Mouse (Mus musculus) gastrocnemius, adult 18-20 months (tissue): ENCODE results near the gene Cyp2s1. TPM values are rescaled to one million over a fixed set of nuclear protein-coding genes. Genes with fewer than 3 reads are reported as not detected.

Experiments
- DNase-seq: peaks from one replicate; pipeline ENCODE4 v3.0.0; 2021; ENCODE audit warnings: low spot score
- long read RNA-seq, 2 experiments: library from polyadenylated mRNA; stranded (forward); transcript quantifications; one replicate each; pipeline ENCODE4 v2.0.0; 2021
- total RNA-seq, 2 experiments: library from RNA; stranded (reverse); gene quantifications; 2 replicates each; pipeline ENCODE4 v1.2.3; 2021

Cyp2s1 gene
- under 1 TPM; 0.16 to 0.28 TPM for total RNA-seq
- long read RNA-seq, experiment 1 = 0 reads
- long read RNA-seq, experiment 2 = 0 reads

DNA sequence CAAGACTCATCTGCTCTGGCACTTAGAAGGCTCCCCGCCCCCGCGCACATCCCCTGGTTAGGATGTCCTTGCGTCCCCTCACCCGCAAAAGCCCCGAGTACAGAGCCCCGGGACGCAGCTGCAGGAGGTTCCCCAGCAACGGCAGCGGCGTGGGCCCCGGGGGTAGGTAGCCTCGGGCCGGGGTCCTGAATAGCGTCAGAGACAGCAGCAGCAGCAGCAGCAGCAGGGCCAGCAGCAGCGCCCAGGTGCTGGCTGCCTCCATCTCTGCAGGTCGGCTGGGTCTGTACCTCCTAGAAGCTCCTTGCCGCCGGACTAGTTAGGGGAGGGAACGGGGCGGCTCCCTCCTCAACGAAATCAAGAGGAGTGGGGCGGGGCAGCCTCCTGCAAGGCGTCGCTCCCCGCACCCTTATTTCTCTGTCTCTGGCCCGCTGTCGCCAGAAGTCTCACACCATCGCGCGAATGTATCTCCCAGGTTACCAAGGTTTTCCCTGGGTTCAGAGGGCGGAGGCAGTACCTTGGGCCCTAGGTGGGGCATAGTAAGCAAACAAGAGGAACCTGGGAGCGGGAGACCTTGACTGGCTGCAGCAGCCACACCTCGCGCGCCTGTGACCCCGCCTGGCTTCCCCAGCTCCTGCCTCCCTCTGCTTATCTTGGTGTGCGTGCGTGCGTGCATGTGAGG is at the start of gene Cyp2s1:
TSS of gene Cyp2s1 (minus strand) at position 673 of the 679 bp plus-strand sequence.
- no peak for DNase-seq

DNA sequence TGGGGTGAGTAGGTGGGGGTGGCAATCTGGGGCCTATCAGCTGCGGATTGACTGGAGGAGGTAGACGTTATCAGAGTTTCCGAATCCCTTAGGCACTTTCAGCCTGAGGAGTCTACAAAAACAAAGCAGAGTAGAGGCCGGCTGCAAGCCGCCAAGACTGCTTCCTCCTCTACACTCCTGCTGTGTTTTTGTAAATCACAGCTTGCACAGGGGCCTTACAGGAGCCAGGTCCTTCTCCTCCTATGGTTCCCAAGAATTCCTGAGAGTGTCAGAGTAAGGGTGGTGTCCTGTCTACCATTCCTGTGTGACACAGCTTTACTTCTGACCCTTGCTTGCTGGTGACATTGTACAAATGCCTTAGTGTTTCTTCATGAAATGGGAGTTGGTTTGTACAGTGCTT is 48.1 kb upstream of the Cyp2s1 start:
- no peak for DNase-seq

DNA sequence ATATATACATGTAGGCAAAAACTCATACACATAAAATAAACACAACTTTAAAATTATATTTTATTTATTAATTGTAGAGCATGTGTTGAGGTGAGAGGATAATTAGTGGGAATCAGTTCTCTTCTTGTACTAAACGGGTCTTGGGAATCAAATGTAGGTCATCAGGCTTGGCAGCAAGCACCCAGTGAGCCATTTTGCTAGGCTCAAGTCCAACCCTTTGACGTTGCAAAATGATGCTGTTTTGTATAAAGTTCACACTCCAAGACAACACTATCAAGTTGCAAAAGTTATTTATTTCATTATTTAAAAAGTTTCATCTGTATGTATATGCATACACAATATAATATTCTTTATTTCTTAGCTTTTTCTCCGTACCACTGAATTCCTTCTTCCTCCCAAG is 47.0 kb upstream of the Cyp2s1 start:
- DNase-seq = no peak

DNA sequence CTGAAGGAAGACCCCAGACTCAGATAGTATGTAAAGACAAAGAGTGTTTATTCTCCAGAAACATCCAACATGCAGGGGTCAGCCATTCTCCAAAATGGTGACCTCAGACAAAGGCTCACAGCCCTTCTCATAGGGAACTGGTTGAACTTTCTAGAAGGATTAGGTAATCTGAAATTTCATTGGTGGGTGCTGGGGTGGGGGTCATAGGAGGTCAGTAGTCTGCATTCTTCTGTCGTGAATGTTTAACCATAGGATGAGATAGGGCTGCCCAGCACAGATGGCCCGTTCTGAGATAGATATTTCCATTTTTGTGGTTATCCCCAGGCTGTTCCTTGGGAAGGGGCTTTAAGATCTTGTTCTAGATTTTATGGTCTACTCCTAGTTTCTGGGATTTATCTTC is 45.7 kb upstream of the Cyp2s1 start:
- DNase-seq = no peak

DNA sequence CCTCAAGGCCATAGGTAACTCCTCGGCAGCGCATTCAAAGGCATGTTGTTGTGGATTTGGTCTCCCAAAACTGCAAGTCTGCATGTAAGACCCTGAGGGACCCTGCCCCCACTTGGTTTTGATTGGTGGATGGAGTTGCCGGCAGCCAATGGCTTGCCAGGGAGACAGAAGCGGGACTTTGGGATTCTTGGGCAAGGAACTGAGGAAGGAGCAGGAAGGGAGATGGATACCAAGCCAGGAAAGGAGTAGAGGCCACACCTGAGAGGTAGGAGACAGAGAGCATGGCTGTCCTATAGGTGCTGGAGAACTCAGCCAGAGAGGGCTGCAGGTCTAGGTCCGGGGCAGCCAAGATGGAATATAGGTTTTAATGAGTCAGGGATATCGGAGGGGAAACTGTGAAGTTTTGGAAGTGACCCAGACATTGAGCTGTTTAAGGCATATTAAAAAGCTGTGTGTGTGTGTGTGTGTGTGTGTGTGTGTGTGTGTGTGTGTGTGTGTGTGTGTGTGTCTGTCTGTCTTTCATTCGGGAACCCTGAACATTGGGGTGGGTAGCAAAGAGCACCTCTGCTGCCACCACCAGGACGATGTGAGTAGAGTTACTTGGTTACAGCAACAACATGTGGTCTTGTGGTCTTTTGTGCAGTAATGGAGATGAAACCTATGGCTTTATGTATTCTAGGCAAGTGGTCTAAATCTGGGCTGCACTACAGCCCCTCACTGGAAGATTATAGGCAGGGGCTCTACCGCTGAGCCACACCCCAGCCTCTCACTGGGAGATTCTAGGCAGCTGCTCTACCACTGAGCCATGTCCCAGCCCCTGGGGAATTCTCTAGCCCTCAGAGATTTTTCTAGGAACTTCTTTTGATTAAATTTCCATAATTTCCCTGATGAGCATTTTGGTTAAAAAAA is 43.5 kb upstream of the Cyp2s1 start:
- no peak for DNase-seq

DNA sequence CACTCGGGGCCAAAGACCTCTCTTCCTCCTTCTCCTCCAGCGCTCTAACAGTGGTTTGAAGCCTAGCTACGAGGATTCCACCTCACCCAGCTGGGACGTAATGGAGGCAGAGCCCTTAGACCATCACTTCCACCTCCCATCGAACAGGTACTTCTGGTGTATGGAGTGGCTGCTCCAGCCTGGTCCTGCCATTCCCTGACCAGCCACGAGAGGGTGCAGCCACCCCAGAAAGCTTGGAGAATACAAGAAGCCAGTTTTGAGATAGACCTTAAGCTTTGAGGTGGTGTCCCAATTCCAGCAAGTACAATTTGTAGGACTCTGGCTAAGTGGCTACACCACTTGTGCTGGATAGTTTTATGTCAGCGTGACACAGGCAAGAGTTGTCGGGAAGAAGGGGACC is 38.4 kb upstream of the Cyp2s1 start:
- DNase-seq = peak; percentile 36

DNA sequence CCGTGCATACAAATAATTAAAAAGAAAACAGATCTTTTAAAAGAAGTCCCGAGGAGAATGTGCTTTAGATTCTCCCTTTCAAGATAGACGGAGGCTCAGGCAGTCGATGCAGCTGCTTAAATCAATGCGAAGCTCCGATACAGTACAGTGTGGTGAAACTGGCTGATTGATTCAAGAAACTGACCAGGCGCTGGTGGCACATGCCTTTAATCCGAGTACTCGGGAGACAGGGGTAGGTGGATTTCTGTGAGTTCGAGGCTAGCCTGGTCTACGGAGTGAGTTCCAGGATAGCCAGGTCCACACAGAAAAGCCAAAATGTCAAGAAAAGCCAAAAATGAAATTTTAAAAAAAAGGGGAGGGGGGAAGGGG is 31.7 kb upstream of the Cyp2s1 start:
- no peak for DNase-seq

DNA sequence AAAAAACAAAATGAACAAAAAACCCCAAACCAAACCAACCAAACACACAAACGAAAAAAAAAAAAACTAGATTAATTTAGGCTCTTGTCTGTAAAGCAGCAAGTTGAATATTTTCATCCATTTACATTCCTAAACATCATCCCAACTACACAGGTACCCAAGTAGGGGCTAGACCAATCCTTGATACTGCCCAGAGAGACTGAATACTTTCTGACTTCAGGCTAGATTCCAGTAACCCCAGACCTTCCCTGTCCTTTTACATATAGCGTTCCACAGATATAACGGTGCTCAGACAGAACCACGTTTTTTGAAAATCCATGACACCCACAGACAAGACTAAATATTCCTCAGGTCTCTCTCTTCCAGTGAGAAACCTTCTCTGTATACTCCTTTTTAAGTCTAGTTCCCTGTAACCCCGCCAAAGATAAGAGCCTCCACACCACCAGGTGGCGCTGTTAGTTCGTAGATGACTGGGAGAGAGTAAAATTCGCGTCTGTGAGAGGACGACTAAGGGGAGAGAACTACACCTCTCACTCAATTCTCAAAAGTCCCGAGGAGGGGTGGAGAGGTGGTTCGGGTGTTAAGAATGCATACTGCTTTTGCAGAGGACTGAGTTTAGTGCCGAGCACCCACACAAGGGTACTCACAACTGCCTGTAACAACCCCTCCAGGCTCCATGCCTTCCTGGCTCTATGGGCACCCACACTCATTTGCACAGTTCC is 31.2 kb upstream of the Cyp2s1 start:
- peak; percentile 83 for DNase-seq

DNA sequence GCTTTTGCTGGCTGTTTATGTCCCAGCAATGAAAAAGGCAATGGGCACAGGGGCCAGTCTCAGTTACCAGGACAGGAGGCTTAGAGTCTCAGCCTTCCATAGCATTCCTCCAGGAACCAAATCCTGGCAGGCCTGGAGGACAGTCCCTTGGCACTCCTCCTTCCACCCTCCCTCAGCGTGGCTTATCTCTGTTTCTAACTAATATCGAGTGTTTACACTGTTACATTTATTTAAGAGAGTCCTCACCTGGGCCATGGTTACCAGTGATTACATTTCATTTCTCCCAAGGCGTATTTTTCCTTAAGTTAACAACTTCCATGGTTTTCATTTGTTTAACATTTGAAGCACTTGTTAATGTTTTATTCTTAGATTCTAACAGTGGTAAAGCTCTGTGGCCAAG is 28.2 kb upstream of the Cyp2s1 start:
- DNase-seq = no peak

DNA sequence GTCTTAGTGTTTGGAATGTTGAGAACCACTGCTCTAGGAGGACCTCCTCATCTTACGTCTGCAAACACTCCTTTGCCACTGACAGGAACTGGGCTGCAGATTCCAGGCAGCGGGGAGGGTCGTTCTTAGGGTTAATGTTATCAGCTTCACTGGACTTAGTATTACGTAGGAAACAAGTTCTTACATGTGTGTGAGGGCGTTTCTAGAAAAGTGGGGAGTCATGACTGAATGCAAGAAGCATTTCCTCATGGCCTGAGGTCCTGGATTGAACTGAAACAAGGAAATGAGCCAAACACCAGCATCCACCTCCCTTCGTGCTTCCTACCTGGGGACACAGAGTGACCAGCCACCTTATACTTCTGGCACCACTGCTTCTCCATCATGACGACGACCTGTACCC is 27.7 kb upstream of the Cyp2s1 start:
- no peak for DNase-seq

DNA sequence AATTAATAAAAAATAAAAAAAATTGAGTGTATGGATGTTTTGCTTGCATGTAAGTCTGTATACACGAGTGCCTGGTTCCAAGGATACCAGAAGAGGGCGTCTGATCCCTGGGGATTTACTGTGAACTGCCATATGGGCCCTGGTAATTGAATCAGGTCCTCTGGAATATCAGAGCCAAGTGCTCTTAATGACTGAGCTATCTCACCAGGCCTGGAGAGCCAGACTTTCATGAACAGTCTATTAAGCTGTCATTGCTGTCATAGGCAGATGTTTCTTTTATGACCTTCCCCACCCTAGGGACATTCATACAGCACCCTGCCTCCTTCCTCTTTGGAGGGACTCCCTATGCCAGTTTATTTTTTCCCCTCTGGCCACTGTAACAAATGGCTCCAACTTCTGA is 26.8 kb upstream of the Cyp2s1 start:
- no peak for DNase-seq

DNA sequence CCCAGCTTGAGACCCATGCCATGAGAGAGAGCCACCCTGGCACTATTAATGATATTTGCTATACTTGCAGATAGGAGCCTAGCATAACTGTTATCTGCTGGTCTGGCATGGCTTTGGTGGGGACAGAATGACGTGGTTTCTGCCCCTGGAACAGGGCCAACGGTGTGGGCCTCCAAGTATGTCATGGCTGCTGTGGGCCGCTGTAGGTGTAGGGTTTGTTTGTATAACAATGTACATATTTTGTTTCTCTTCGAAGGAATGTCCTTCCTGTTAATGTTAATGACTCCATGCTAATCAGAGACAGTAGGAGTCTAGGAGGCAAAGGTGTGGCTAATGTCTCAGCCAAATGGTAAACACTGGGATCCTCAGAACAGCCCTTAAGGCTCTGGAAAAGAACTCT is 24.2 kb upstream of the Cyp2s1 start:
- no peak for DNase-seq

DNA sequence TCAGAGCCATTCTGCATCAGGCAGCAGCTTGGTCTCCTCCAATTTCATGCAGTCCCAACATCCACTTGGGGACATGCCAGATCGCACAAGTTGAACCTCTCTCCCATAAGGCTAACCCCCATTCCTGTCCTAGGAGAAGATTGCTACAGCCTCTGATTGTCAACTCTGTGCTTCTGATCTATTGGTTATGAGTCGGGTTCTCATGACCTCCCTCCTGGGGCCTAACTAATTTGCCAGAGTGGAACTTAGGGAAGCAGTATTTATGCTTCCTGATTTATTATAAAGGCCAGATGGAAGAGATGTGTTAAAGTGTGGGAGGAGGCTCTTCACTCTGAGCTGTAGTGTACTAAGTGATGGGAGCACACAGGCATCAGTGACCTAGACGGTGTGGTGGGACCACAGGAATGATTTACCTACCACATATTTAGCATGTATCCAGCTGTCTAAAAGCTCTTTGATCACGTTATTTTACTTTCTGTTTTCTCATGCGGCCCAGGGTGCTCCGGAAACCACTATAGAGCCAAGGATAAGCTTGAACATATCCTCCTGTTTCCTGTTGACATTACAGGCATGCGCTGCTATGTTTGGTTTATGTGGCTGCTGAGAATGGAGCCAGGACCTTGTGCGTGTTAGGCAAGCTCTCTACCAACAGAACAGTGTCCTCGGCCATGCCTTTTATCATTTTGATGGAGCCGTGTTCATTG is 18.6 kb upstream of the Cyp2s1 start:
- no peak for DNase-seq

DNA sequence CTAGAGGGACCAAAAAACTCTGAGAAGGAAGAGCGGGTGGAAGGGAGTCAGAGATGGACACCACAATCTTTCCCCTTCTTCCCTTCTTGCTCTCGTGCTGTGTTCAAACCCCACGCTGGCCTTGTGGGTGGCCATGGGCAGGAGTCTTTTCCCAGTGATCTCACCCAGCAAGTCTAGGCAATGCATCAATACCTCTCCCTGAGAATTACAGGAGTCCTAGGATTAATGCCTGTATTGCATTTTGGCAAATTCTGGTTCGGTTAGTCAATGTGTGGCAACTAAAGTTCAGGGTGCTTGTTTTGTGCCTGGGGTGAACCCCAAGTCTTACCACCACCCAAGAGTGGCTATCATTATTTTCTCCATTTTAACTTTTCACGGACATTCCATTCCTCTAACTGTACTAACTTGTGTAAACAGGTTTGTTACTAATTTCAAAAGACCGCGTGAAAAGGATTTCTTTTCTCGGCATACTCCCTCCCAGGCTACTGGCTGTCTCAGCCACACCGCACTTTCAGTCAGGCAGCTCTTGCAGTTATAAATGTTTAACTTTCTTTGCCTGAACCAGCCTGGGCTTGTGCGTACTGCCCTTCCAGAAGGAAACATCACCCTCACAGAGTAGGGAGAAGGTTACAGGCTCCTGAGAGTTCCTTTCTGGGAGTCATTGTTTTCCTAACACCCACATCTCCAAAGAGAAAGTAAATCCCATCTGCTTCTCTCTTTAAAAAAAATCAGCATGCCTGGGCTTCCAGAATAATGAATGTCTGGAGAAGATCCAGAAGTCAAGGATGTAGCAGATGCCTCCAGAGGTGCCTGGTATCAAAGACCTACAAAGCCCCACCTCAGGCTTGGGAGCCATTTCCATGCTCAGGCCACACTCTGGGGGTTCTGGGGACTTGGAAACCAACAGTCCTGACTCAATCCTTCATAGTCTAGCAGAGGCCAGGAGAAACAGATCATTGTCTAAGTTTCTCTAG is 15.1 kb upstream of the Cyp2s1 start:
- no peak for DNase-seq

DNA sequence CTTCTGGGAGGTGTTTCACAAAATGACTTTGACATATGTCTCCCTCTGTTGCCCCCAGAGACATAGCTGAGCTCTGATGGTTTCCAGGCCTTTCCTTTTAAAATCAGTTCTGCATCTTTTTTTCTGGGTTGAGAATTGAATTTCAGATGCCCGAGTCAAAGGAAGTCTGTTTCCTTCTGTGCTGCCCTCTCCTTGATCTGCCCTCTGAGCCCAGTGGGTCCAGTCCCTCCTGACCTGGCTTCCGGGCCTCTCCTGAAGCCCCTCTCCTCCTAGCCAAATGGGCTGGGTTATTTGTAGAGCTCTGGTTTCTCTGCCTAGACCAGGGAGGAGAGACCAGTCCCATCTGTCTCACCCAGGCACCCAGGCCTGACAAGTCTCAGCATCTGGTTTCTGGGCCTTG is 13.5 kb upstream of the Cyp2s1 start:
- no peak for DNase-seq

DNA sequence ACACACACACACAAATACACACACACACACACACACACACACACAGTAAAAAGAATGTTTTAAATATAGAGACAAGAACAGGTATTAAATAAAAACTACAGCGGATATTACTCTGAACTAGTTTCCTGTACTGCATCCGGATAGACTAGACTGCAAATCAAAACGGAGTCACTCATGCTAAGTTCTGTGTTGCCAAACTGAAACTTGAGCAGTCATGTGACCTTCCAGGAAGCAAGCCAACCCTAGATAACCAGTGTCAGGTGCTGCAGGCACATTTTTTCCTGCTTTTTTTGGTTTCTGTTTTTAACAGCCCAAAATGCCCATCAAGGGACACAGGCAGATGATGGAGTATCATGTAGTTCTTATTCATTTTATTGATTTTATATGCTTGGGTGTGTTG is 10.5 kb upstream of the Cyp2s1 start:
- DNase-seq = peak; percentile 31

DNA sequence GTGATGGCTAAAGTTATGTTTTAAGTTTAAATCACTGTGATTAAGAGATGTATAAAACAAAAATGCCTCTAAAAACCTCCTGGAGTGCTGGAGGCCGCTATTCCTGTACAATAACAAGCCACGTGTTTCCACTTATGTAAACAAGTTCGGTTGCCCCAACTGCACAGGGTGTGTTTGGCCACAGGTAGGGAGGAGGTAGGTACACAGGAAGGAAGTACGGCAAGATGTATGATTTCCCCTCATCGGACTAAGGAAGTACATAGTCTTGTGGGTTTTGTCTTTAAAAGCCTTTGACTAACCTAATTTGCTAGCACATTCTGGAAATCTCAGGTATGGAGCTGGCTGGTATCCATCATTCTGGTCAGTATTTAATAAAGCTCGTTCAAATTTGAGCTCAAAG is 9.3 kb upstream of the Cyp2s1 start:
- no peak for DNase-seq

DNA sequence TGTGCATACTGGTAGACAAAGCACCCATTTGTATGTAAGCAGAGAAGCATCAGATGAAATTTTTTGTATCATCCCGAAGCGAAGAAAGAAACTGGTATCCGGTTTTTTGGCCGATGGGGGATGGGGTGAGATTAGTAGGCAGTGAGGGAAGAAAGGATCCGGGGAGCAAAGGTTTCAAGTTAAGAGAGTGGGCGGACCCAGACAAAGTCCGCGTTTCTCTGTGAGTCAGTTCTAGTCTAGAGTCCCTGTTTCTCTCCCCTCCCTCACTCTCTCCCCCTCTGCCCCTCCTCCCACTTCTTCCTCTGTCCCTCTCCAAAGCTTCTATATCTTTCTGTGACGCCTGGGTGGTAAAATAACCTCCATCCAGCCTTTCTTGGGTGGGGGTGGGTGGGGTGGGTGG is 8.3 kb upstream of the Cyp2s1 start:
- DNase-seq = no peak

DNA sequence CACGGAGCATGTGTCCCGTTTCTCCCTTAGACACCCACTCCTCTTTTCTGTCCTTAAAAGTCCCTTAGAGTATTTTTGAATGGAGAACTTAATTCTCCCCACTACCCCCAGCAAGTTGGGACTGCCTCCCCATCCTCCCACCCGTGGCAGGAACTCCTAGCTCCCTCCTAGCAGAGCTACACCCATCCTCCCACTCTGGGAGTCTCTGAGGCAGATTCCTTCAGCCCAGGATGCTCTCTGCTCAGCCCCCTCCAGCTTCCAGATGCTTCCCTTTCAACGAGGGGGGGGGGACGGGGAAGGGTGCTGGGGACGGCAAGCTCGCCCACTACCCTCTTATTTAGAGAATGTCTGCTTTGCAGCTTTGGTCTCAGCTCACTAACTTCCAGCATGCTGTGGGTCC is 1.1 kb downstream of the Cyp2s1 start:
- no peak for DNase-seq

DNA sequence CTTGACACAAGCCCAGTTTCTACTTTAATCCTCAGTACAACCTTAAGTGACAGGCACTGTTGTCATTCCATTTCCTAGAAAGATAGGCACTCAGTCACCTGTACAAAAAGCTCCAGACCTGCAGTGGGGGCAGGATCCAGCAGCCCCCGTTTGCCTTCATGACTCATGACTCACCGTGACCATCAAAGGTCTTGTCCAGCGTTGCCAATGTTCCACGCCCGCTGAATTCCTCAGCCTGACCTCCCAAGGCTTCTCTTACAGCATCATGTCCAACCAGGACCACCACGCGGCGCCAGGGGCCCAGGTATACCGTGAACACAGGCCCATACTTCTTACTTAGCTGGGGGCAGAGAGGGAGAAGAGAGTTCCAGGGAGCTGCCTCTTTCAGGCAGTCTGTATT is 2.0 kb downstream of the Cyp2s1 start:
- no peak for DNase-seq

DNA sequence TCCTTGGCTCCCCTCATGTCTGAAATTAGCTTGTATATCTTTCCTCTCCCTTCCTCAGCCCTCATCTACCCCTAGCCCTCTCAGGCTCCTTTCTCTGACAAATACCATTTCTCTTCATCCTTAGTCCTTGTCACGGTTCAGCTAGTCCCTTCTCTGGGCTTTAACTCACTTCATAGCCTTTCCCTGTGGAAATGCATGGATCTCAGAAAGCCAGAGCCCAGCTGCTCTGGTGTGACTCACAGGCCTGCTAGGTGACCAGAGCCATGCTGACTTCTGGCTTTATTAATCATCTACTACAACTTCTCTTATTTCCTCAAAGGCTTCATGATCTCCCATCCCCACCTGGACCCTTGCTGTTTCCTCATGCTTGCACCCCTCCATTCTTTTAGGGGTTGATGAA is 4.5 kb downstream of the Cyp2s1 start:
- no peak for DNase-seq
